Mouse (Mus musculus): ENCODE measurements at regions not wholly inside any gene's neighbourhood (a gene's known extent, or its start where the extent isn't known, plus 50 kb on each side); places are given as distances from the start of the nearest gene placed in this dataset.

DNA sequence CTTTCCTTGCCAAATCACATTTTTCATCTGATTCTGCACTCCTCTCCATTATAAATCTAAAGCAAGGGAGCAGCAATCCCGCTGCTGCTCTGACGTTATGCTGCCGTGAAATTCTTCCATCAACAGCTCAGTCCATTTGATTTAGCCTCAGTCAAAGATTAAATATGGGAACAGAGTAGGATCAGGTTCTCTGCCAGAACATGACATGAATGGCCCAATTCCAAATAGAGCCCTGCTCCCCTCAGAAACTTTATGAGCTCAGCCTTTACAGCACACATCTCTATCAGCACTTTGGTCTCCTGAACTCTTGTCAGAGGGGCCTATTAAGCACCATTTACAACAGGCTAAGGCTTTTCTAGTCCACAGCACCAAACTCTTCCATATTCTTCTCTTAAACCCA, 332.3 kb downstream of the Prr30 start:
- no peak overlapping the region for H3K27ac ChIP-seq (ENCODE audit: insufficient read depth, low read length)
- 39% methylated on average over 3 of the region's 3 CpGs for WGBS

DNA sequence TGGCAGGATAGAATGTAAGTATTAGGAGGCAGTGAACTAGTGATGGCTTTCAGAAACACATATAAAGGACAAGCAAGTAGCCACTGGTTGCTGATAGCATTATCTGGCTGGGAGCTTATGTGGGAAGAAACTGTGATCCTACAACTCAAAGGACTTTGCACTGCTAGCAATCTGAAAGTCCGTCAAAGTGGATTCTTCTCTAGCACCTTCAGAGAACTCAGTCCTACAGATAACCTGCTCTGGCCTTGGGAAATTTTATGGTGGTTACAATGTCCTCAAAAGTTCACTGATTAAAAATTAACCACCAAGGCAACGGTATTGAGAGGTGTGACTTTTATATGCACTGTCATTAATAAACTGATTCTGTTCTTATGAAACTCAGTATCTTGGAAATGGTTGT, 335.3 kb downstream of the Prr30 start:
- Histone ChIP-seq H3K4me3 (replicated peaks; ENCODE audit: insufficient read depth, low read depth, low read length) (no peak overlapping the region), H3K27me3 (ENCODE audit: control insufficient read depth, insufficient read depth, low read length) (no peaks in the 10 kb centered on the region), H3K4me1 (ENCODE audit: control insufficient read depth, insufficient read depth, low read length) (no peaks in the 10 kb centered on the region), H3K27ac (ENCODE audit: insufficient read depth, low read length) (no peak overlapping the region)
- TF ChIP-seq CTCF (IDR thresholded peaks at IDR 0.05; ENCODE audit: borderline replicate concordance, insufficient read depth, low read depth, low read length) (no peak), POLR2A (IDR thresholded peaks at IDR 0.05; ENCODE audit: borderline replicate concordance, insufficient read depth, low read length) (no peak)
- 87% methylated on average over 2 of the region's 2 CpGs for WGBS
- DNase-seq = no peak

More for the DNA sequence above, 332.3 kb downstream of the Prr30 start:
- no peak overlapping the region for H3K4me3 ChIP-seq (replicated peaks; ENCODE audit: insufficient read depth, low read depth, low read length)
- no peak for DNase-seq
- H3K4me1 ChIP-seq (ENCODE audit: control insufficient read depth, insufficient read depth, low read length) = no peaks in the 10 kb centered on the region
- no peaks in the 10 kb centered on the region for H3K27me3 ChIP-seq (ENCODE audit: control insufficient read depth, insufficient read depth, low read length)
- no peak for TF ChIP-seq CTCF (IDR thresholded peaks at IDR 0.05; ENCODE audit: borderline replicate concordance, insufficient read depth, low read depth, low read length)
- TF ChIP-seq POLR2A (IDR thresholded peaks at IDR 0.05; ENCODE audit: borderline replicate concordance, insufficient read depth, low read length) = no peak

DNA sequence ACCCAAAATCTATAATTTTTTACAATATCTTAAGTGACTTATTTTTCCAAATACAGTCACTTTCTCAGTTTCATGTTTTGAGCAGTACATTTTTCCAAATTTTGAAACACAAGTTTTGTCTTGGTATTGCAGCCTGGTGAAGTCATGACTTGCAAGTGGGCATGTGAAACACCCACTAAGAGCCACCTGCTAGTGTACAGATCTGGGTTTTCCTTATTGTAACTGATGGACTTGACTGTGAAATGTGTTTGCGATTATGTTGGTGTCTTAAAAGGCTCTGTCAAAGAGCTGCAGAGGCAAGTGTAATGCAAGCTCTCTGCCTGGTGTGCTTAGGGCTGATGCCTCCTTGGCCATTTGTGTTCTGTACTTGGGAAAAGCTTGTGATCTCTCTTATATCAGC, 336.0 kb downstream of the Prr30 start:
- no peaks in the 10 kb centered on the region for H3K4me1 ChIP-seq (ENCODE audit: control insufficient read depth, insufficient read depth, low read length)
- DNase-seq = no peak
- no peak for TF ChIP-seq POLR2A (IDR thresholded peaks at IDR 0.05; ENCODE audit: borderline replicate concordance, insufficient read depth, low read length)
- no peak for TF ChIP-seq CTCF (IDR thresholded peaks at IDR 0.05; ENCODE audit: borderline replicate concordance, insufficient read depth, low read depth, low read length)
- H3K4me3 ChIP-seq (replicated peaks; ENCODE audit: insufficient read depth, low read depth, low read length) = no peak overlapping the region
- no peak overlapping the region for H3K27ac ChIP-seq (ENCODE audit: insufficient read depth, low read length)
- H3K27me3 ChIP-seq (ENCODE audit: control insufficient read depth, insufficient read depth, low read length) = no peaks in the 10 kb centered on the region
- WGBS = 98% methylated on average over 1 of the region's 1 CpGs

DNA sequence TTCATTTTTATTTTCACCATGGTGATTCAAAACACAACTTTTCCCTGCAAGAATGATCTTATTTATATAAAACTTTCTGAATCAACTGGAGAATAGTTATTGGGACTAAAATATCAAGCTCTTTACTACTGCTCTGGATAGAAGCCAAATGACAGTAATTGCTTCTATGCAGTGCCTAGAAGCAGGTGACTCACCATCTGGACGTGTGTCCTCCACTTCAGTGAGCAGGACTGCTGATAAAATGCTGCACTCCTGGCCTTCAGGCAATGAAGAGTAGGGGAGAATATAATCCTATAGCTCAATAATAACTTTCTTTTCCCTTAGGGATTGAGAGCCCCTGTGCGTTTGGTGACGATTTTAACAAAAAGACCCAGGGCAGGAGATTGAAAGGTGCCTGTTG, 357.3 kb downstream of the Prr30 start:
- H3K27me3 ChIP-seq (ENCODE audit: control insufficient read depth, insufficient read depth, low read length) = no peaks in the 10 kb centered on the region
- H3K4me3 ChIP-seq (replicated peaks; ENCODE audit: insufficient read depth, low read depth, low read length) = no peak overlapping the region
- DNase-seq = peak; percentile 13 to 52
- H3K4me1 ChIP-seq (ENCODE audit: control insufficient read depth, insufficient read depth, low read length) = no peaks in the 10 kb centered on the region
- H3K27ac ChIP-seq (ENCODE audit: insufficient read depth, low read length) = no peak overlapping the region
- WGBS = 36% methylated on average over 3 of the region's 3 CpGs
- no peak for TF ChIP-seq CTCF (IDR thresholded peaks at IDR 0.05; ENCODE audit: borderline replicate concordance, insufficient read depth, low read depth, low read length)
- TF ChIP-seq POLR2A (IDR thresholded peaks at IDR 0.05; ENCODE audit: borderline replicate concordance, insufficient read depth, low read length) = no peak

Measured in cerebellum, adult 2 months (tissue).